Mouse (Mus musculus): ENCODE data around the gene Cd2. TPM values are rescaled to one million over a fixed set of nuclear protein-coding genes. Genes with fewer than 3 reads are reported as not detected.

Gene Cd2
- total and polyA plus RNA-seq, 3 experiments = not detected

- Histone ChIP-seq H3K36me3 (ENCODE audit: control insufficient read depth in 1 of 2, insufficient read depth in 2 of 2, low read length in 2 of 2) (no peaks in the 10 kb centered on the region), H3K27me3 (ENCODE audit: control insufficient read depth in 1 of 2, insufficient read depth in 2 of 2, low read length in 2 of 2) (no peaks in the 10 kb centered on the region), H3K9ac (ENCODE audit: control insufficient read depth, low read depth, low read length, poor library complexity, severe bottlenecking) (no peak overlapping the region), H3K79me2 (ENCODE audit: control insufficient read depth, insufficient read depth, low read length, poor library complexity) (no peaks in the 10 kb centered on the region), H3K4me1 (ENCODE audit: control insufficient read depth in 1 of 2, insufficient read depth in 2 of 2, low read length in 2 of 2) (no peaks in the 10 kb centered on the region), H3K9me3 (replicated peaks; ENCODE audit: insufficient read depth, low read length) (no peaks in the 10 kb centered on the region), H3K27ac (ENCODE audit: control insufficient read depth, low read depth, low read length) (no peak overlapping the region), H3K4me3 (ENCODE audit: control insufficient read depth in 1 of 2, insufficient read depth in 1 of 2, low read depth in 2 of 2, low read length in 2 of 2) (no peak overlapping the region)
- no peak for DNase-seq (ENCODE audit: low read depth, low spot score)
- TF ChIP-seq ZNF384 (IDR thresholded peaks at IDR 0.05; ENCODE audit: low read depth, low read length) (no peak), MYB (IDR thresholded peaks at IDR 0.05; ENCODE audit: low read depth, low read length) (no peak), CTCF (IDR thresholded peaks at IDR 0.05 in 2 of 3, conservative IDR thresholded peaks at IDR 0.05 in 1 of 3; ENCODE audit: control insufficient read depth in 1 of 3, insufficient read depth in 1 of 3, low read depth in 2 of 3, low read length in 3 of 3, poor library complexity in 1 of 3, severe bottlenecking in 1 of 3) (no peak), MAZ (IDR thresholded peaks at IDR 0.05; ENCODE audit: low read depth, low read length) (no peak), TCF12 (IDR thresholded peaks at IDR 0.05; ENCODE audit: low read depth, low read length) (no peak), CHD1 (IDR thresholded peaks at IDR 0.05; ENCODE audit: low read depth, low read length) (no peak), GATA1 (IDR thresholded peaks at IDR 0.05; ENCODE audit: low read depth, low read length) (no peak), JUND (IDR thresholded peaks at IDR 0.05; ENCODE audit: low read depth, low read length) (no peak), ZMIZ1 (IDR thresholded peaks at IDR 0.05; ENCODE audit: low read depth, low read length) (no peak), E2F4 (IDR thresholded peaks at IDR 0.05; ENCODE audit: borderline replicate concordance, low read depth, low read length) (no peak), RAD21 (IDR thresholded peaks at IDR 0.05; ENCODE audit: low read depth, low read length) (no peak), KAT2A (conservative IDR thresholded peaks at IDR 0.05; ENCODE audit: low read depth, low read length) (no peak)
These were observed 28.8 kb downstream of the Cd2 start for GRCm38 (mm10) chr3:101258976-101259375.

GRCm38 (mm10) chr3:101256090-101256489 lies 31.6 kb downstream of the Cd2 start:
- H3K4me3 ChIP-seq (ENCODE audit: control insufficient read depth in 1 of 2, insufficient read depth in 1 of 2, low read depth in 2 of 2, low read length in 2 of 2) = no peak overlapping the region
- DNase-seq (ENCODE audit: low read depth, low spot score) = no peak
- H3K79me2 ChIP-seq (ENCODE audit: control insufficient read depth, insufficient read depth, low read length, poor library complexity) = no peaks in the 10 kb centered on the region
- TF ChIP-seq CHD1 (IDR thresholded peaks at IDR 0.05; ENCODE audit: low read depth, low read length) (no peak), ZMIZ1 (IDR thresholded peaks at IDR 0.05; ENCODE audit: low read depth, low read length) (no peak), TAL1 (IDR thresholded peaks at IDR 0.05; ENCODE audit: low read length) (no peak), NRF1 (IDR thresholded peaks at IDR 0.05; ENCODE audit: insufficient read depth, low read depth, low read length, poor library complexity, severe bottlenecking) (no peak), POLR2AphosphoS2 (IDR thresholded peaks at IDR 0.05; ENCODE audit: low read length) (no peak), TCF12 (IDR thresholded peaks at IDR 0.05; ENCODE audit: low read depth, low read length) (no peak), MYB (IDR thresholded peaks at IDR 0.05; ENCODE audit: low read depth, low read length) (no peak), USF1 (IDR thresholded peaks at IDR 0.05; ENCODE audit: low read depth, low read length) (no peak)
- no peaks in the 10 kb centered on the region for H3K36me3 ChIP-seq (ENCODE audit: control insufficient read depth in 1 of 2, insufficient read depth in 2 of 2, low read length in 2 of 2)
- H3K4me1 ChIP-seq (ENCODE audit: control insufficient read depth in 1 of 2, insufficient read depth in 2 of 2, low read length in 2 of 2) = no peaks in the 10 kb centered on the region
- H3K27ac ChIP-seq (ENCODE audit: control insufficient read depth, low read depth, low read length) = no peak overlapping the region
- H3K9ac ChIP-seq (ENCODE audit: control insufficient read depth, low read depth, low read length, poor library complexity, severe bottlenecking) = no peak overlapping the region
- H3K27me3 ChIP-seq (ENCODE audit: control insufficient read depth in 1 of 2, insufficient read depth in 2 of 2, low read length in 2 of 2) = no peaks in the 10 kb centered on the region
- H3K9me3 ChIP-seq (replicated peaks; ENCODE audit: insufficient read depth, low read length) = no peaks in the 10 kb centered on the region

All from MEL (cell line).